Mouse (Mus musculus) embryonic facial prominence, embryonic 15.5 days (tissue): Measurements from ENCODE around the gene Kirrel3. TPM values are rescaled to one million over a fixed set of nuclear protein-coding genes. Genes with fewer than 3 reads are reported as not detected.

Source experiments
- ATAC-seq: fragments of 200-750 bp; cut with Nextera tagmentation; 2 replicates; pipeline ENCODE4 v1.8.0; 2017; ENCODE audit warnings: low read depth, moderate TSS enrichment; ENCODE audit not compliant: insufficient number of reproducible peaks, low FRiP score, low TSS enrichment
- H3K27ac ChIP-seq: fragments of 300-500 bp; sonication (generic); replicated peaks from 2 replicates; pipeline ENCODE4 v1.5.1; 2015; ENCODE audit warnings: mild to moderate bottlenecking, inconsistent platforms
- H3K27me3 ChIP-seq: fragments of 300-500 bp; sonication (generic); 2 replicates; pipeline ENCODE4 v1.6.1; 2015; ENCODE audit warnings: inconsistent platforms
- H3K36me3 ChIP-seq: fragments of 300-500 bp; sonication (generic); 2 replicates; pipeline ENCODE4 v1.6.1; 2015; ENCODE audit warnings: mild to moderate bottlenecking, inconsistent platforms
- H3K4me1 ChIP-seq: fragments of 300-500 bp; sonication (generic); 2 replicates; pipeline ENCODE4 v1.6.1; 2015; ENCODE audit warnings: inconsistent platforms
- H3K4me2 ChIP-seq: fragments of 300-500 bp; sonication (generic); replicated peaks from 2 replicates; pipeline ENCODE4 v1.6.1; 2015; ENCODE audit warnings: mild to moderate bottlenecking, inconsistent platforms
- H3K4me3 ChIP-seq: fragments of 300-500 bp; sonication (generic); replicated peaks from 2 replicates; pipeline ENCODE4 v1.5.1; 2015; ENCODE audit warnings: mild to moderate bottlenecking, inconsistent platforms
- H3K9ac ChIP-seq: fragments of 300-500 bp; sonication (generic); 2 replicates; pipeline ENCODE4 v1.6.1; 2015; ENCODE audit warnings: inconsistent platforms
- H3K9me3 ChIP-seq: fragments of 300-500 bp; sonication (generic); replicated peaks from 2 replicates; pipeline ENCODE4 v1.6.1; 2016; ENCODE audit warnings: inconsistent platforms
- WGBS: fragments of 180-500 bp; shearing (Covaris S2); methylation state at CpG from one replicate; pipeline ENCODE4 v1.1.7; 2015; 5-methylcytosine and 5-hydroxymethylcytosine counted together
- polyA plus RNA-seq: library from polyadenylated mRNA; unstranded; fragments of >200 nt; fragmentation: Nextera tagmentation; extraction: Ambion mirVana; gene quantifications from 2 replicates; pipeline ENCODE4 v1.2.1, GENCODE M21; 2015

Gene Kirrel3
- polyA plus RNA-seq, 1 experiment from 2014 or later: 6.6 TPM

DNA sequence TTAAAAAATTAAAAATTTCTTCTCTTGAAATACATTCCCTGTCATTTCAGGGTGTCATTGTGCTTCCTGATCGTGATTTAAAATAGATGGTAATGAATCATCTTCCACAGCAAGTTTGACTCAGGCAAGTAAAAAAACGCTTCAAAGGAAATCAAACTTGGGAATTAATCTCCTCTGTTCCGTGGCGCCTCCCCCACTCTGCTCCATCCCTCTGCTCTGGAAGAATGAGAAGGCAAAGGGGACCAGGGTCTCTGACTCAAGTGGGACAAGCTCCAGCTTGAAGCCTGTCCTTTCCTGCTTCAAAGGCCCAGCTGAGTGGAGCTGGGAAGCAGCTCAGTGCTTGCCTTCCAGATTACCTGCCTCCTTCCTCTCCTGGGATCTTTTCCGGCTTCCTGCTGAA is 9.5 kb upstream of the Kirrel3 start:
- Histone ChIP-seq H3K27ac (no peak overlapping the region), H3K27me3 (no peaks in the 10 kb centered on the region), H3K9ac (no peak overlapping the region), H3K9me3 (no peaks in the 10 kb centered on the region), H3K36me3 (no peaks in the 10 kb centered on the region), H3K4me3 (no peak overlapping the region), H3K4me1 (no peaks in the 10 kb centered on the region), H3K4me2 (no peak overlapping the region)
- 33% methylated on average over 5 of the region's 5 CpGs for WGBS
- ATAC-seq: no peak

DNA sequence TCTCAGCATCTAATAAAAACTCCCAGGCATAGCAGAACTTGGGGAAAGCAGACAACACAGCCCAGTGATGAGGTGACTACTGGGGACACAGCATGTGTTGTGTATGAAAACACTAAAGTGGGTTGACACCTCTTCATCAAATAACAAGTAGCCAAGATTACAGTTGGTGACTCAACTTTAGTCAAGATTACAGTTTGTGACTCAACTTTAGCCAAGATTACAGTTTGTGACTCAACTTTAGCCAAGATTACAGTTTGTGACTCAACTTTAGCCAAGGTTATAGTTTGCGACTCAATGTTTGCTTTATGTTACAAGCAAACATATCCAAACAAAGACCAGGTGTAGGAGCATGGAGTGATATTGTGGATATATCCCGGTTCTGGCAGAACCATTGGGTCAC is 7.2 kb upstream of the Kirrel3 start:
- H3K27ac ChIP-seq: no peak overlapping the region
- no peaks in the 10 kb centered on the region for H3K9me3 ChIP-seq
- no peaks in the 10 kb centered on the region for H3K4me1 ChIP-seq
- no peak overlapping the region for H3K4me3 ChIP-seq
- 86% methylated on average over 2 of the region's 2 CpGs for WGBS
- H3K9ac ChIP-seq: no peak overlapping the region
- H3K27me3 ChIP-seq: no peaks in the 10 kb centered on the region
- no peak overlapping the region for H3K4me2 ChIP-seq
- no peak for ATAC-seq
- H3K36me3 ChIP-seq: no peaks in the 10 kb centered on the region

DNA sequence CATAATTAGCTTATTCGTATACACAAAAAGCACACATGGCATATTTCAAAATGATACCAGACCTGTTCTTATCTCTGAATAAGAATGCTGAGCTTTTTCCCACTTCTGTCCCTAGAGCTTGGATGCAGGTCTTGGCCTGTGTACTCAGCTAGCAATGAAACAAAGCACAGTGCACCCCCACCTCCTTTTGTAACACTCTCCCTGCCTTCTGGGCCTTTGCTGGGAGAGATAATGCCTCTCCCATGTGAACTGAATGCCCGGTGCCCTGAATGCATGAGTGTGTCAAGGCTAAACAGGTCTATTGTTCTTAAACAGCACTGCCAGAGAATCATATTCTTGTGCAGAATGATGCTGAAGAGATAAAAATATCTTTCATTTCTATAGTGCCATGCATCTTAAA is 2.5 kb upstream of the Kirrel3 start:
- Histone ChIP-seq H3K4me1 (peaks cover 16% of the 10 kb centered on the region), H3K36me3 (no peaks in the 10 kb centered on the region), H3K27me3 (peaks cover 20% of the 10 kb centered on the region), H3K27ac (no peak overlapping the region), H3K9ac (no peak overlapping the region), H3K4me3 (no peak overlapping the region), H3K4me2 (no peak overlapping the region), H3K9me3 (no peaks in the 10 kb centered on the region)
- no peak for ATAC-seq
- 56% methylated on average over 2 of the region's 2 CpGs for WGBS

DNA sequence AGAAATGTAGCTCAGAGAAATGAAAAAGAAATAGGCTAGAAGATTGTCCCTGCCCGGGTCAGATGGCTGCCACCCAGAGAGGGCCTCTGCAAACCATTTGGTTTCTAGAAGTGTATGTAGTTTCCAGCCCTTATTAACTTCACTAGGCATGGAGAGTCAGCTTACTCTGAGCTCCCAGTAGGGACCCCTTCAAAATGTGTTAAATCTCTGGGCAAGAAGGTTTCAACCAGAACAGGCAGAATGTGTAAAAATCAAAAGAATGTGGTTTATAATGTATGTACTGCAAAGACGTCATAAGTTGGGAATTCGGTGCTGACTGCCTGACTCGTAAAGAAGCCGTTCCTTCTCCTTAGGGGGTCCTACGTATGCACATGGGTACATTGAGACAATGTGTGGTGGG is 1.0 kb upstream of the Kirrel3 start:
- WGBS: 34% methylated on average over 6 of the region's 6 CpGs
- H3K9ac ChIP-seq: no peak overlapping the region
- H3K4me3 ChIP-seq: no peak overlapping the region
- H3K36me3 ChIP-seq: no peaks in the 10 kb centered on the region
- H3K9me3 ChIP-seq: no peaks in the 10 kb centered on the region
- no peak for ATAC-seq
- H3K27ac ChIP-seq: no peak overlapping the region
- peaks cover 22% of the 10 kb centered on the region for H3K27me3 ChIP-seq
- H3K4me1 ChIP-seq: peaks cover 23% of the 10 kb centered on the region
- H3K4me2 ChIP-seq: no peak overlapping the region

DNA sequence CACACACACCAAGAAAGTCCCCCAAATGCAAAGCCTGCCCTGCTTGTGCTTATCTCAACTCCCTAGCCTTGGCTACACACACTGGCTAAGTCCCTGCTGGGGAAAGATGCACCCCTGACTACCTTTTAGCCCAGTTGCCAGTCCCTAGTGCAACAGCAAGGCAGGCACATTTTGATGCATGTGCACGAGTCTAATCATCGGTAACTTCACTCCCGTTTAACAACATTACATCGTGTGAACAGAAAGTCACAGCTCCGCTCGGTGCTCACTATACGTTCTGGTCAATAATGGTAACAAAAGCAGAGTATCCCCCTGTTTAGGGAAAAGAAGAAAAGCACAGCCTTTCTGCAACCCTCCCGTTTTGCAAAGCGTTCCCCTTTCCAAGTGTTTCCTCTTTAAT is 2.6 kb downstream of the Kirrel3 start:
- H3K27ac ChIP-seq: no peak overlapping the region
- no peaks in the 10 kb centered on the region for H3K9me3 ChIP-seq
- peak overlapping the region; percentile 93 for H3K4me2 ChIP-seq
- no peaks in the 10 kb centered on the region for H3K36me3 ChIP-seq
- no peak for ATAC-seq
- H3K27me3 ChIP-seq: peaks cover 44% of the 10 kb centered on the region
- H3K4me3 ChIP-seq: peak overlapping the region; percentile 66
- peaks cover 29% of the 10 kb centered on the region for H3K4me1 ChIP-seq
- H3K9ac ChIP-seq: peak overlapping the region; percentile 54; the same call in 1 of the 2 replicates
- under 1% methylated on average over 9 of the region's 9 CpGs for WGBS

DNA sequence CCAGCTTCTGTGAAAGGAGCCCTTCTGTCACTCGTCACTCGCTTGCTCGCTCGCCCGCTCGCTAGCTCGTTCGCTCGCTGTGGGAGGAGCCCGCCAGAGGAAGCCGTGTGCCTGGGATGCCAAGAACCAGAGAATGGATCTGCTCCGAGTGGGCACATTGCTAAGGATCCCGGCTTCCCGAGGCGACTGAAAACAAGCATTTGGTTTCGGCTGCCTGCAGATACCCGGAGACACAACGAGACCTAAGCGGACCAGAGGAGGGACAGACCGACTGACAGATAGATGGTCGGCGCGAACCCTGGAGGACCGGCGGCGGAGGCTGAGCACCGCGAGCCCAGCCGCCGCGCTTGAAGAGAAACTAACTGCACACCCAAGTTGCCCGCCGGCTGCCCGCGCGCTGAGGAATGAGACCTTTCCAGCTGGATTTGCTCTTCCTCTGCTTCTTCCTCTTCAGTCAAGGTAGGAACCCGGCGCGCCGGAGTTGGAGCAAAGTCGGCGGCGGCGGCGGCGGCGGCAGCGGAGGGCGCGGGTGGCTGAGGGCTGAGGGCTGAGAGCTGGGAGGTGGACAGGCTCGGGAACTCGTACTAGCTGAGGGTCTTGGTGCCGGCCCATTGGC is 3.1 kb downstream of the Kirrel3 start:
- no peak for ATAC-seq
- Histone ChIP-seq H3K36me3 (no peaks in the 10 kb centered on the region), H3K9me3 (no peaks in the 10 kb centered on the region), H3K4me3 (peak overlapping the region; percentile 66), H3K27me3 (peaks cover 44% of the 10 kb centered on the region), H3K4me2 (peak overlapping the region; percentile 93), H3K27ac (no peak overlapping the region), H3K9ac (peak overlapping the region; percentile 54), H3K4me1 (peaks cover 29% of the 10 kb centered on the region)
- WGBS: under 1% methylated on average over 53 of the region's 53 CpGs

DNA sequence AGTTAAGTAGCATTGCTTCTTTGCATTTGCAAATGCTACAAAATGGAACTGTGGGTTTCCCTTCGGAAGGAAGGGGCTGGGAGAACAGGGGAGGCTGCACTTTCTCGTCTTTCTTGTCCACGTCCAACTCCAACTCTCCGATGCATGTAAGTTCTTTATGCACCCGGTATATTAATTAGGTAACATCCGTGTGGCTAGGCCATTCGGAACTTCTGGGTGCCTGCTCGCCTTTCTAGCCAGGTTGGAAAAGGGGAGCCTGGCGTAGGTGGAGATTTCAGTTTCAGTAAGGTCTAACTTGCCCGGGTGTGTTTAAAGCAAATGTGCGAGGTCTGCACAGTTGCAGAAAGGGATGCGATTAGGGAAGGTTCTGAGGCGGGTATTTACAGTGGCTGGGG is 3.6 kb downstream of the Kirrel3 start:
- peak overlapping the region; percentile 54 for H3K9ac ChIP-seq
- 2% methylated on average over 13 of the region's 13 CpGs for WGBS
- no peak overlapping the region for H3K27ac ChIP-seq
- H3K9me3 ChIP-seq: no peaks in the 10 kb centered on the region
- no peak for ATAC-seq
- peak overlapping the region; percentile 93 for H3K4me2 ChIP-seq
- no peaks in the 10 kb centered on the region for H3K36me3 ChIP-seq
- H3K27me3 ChIP-seq: peaks cover 44% of the 10 kb centered on the region
- peaks cover 29% of the 10 kb centered on the region for H3K4me1 ChIP-seq
- peak overlapping the region; percentile 66 for H3K4me3 ChIP-seq

DNA sequence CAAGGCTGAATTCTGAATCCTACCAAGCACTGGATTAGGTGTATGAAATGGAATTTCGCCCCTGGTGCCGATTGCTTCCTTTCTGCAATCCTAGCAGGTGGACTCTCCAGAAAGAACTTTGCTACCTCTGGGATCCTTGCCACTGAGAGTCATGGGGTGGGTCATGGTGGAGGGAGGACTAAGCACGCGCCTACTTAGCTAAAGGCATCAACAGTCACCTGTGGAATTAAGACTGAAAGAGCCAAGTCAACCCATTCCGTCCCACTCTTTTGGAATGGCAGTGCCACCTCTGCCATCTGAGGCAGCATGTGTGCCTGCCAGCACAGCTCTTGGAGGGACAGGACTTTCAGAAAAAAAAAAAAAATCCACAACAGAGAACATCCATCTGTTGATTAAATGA is 4.1 kb downstream of the Kirrel3 start:
- Histone ChIP-seq H3K36me3 (no peaks in the 10 kb centered on the region), H3K4me2 (peak overlapping the region; percentile 93), H3K27me3 (peaks cover 43% of the 10 kb centered on the region), H3K9ac (no peak overlapping the region), H3K4me3 (peak overlapping the region; percentile 66), H3K27ac (no peak overlapping the region), H3K9me3 (no peaks in the 10 kb centered on the region), H3K4me1 (peaks cover 29% of the 10 kb centered on the region)
- no peak for ATAC-seq
- 11% methylated on average over 5 of the region's 5 CpGs for WGBS

DNA sequence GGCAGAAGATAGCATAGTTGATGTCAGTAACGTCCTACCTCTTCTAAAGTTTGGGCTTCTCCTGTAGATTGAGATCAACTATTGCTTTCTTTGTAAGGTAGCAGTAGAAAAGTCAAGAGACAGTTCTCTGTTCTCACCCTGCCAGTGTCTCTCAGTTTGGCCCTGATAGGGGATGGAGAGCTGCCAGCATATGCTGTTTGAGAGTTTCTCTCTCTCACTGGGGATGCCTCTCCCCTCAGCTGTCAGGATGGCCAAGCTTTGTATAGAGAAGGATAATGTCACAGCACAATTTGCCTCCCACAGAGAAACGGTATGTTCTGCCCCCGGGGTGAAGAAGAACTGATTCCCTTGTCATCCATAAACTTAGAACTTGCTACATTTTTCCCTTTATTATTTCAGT is 6.4 kb downstream of the Kirrel3 start:
- no peak for ATAC-seq
- no peaks in the 10 kb centered on the region for H3K36me3 ChIP-seq

DNA sequence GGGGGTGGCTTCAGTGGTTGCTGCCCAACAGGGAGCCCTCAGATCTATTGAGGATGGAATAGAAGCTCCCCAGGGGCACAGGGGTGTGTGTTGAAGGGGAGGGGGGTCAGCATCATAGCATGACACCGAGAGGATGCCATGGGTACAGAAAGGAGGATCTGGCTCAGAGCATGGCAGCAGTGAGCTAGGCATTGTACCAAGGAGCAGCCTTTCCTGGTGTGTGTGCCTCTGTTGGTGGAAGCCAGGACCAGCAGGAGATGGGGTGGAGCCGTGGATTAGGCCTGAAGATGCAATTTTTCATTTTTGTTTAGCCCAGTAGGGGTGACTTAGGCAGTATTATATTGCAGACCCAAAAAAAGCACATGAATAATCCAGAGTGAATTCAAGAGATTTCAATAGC is 7.9 kb downstream of the Kirrel3 start:
- Histone ChIP-seq H3K36me3 (no peaks in the 10 kb centered on the region), H3K27me3 (peaks cover 37% of the 10 kb centered on the region), H3K27ac (no peak overlapping the region), H3K4me3 (no peak overlapping the region), H3K4me1 (0 out of 2 replicates have a peak, but pooled peaks cover 11% of the 10 kb centered on the region), H3K9ac (no peak overlapping the region), H3K9me3 (no peaks in the 10 kb centered on the region), H3K4me2 (no peak overlapping the region)
- 29% methylated on average over 2 of the region's 2 CpGs for WGBS
- ATAC-seq: no peak

More for the DNA sequence above, 6.4 kb downstream of the Kirrel3 start:
- H3K9ac ChIP-seq: no peak overlapping the region
- peaks cover 15% of the 10 kb centered on the region; the same call in 1 of the 2 replicates for H3K4me1 ChIP-seq
- no peaks in the 10 kb centered on the region for H3K9me3 ChIP-seq
- H3K4me2 ChIP-seq: no peak overlapping the region
- WGBS: 50% methylated on average over 3 of the region's 3 CpGs
- no peak overlapping the region for H3K4me3 ChIP-seq
- H3K27me3 ChIP-seq: peaks cover 37% of the 10 kb centered on the region
- no peak overlapping the region for H3K27ac ChIP-seq

DNA sequence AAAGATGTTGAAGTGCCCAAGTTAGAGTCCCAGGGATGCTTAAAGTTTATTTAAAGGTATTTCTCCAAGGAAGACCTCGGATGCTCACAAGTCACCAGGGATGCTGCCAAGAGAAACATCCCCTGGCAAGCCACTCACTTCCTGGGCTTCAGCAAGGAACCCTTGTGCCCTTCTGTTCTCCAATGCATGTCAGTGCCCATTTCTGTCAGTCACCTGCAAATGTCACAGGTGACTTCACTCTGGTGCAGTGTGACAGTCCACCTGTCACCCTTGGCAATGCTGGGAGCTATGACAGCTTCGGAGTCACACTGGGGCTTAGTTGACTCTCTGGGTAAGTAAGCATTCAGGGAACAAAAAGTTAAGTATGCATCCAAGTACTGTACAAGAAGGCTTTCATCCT is 12.4 kb downstream of the Kirrel3 start:
- Histone ChIP-seq H3K9ac (no peak overlapping the region), H3K27ac (no peak overlapping the region), H3K4me2 (no peak overlapping the region), H3K27me3 (peaks cover 13% of the 10 kb centered on the region; the same call in 1 of the 2 replicates), H3K4me1 (no peaks in the 10 kb centered on the region), H3K9me3 (no peaks in the 10 kb centered on the region), H3K4me3 (no peak overlapping the region), H3K36me3 (no peaks in the 10 kb centered on the region)
- no peak for ATAC-seq
- WGBS: 82% methylated on average over 2 of the region's 2 CpGs

DNA sequence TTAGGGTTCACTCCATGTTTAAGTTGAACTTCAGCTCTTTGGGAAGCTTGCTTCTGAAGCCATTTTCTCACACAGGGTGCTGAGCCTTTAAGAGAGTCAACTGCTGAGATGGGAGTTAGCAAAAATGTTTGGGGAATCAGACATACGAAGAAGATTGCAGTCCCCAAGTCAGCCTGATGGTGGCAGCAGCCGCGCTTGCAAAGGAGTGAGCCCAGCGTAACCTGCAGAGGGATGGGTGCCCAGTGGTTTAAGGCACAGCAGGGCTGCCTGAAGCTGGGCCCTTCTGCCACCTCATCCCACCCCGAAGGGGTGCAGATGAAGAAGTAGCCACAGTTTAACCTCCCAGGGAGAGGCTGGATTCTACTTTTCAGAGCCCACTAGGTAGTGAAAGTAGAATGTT is 13.0 kb downstream of the Kirrel3 start:
- no peak overlapping the region for H3K9ac ChIP-seq
- no peaks in the 10 kb centered on the region for H3K4me1 ChIP-seq
- no peak for ATAC-seq
- no peak overlapping the region for H3K27ac ChIP-seq
- WGBS: 7% methylated on average over 5 of the region's 5 CpGs
- H3K4me3 ChIP-seq: no peak overlapping the region
- no peak overlapping the region for H3K4me2 ChIP-seq
- H3K9me3 ChIP-seq: no peaks in the 10 kb centered on the region
- H3K36me3 ChIP-seq: no peaks in the 10 kb centered on the region
- peaks cover 13% of the 10 kb centered on the region; the same call in 1 of the 2 replicates for H3K27me3 ChIP-seq
